ENCODE assay signal across 8 mouse cellular contexts in the genomic region with DNA sequence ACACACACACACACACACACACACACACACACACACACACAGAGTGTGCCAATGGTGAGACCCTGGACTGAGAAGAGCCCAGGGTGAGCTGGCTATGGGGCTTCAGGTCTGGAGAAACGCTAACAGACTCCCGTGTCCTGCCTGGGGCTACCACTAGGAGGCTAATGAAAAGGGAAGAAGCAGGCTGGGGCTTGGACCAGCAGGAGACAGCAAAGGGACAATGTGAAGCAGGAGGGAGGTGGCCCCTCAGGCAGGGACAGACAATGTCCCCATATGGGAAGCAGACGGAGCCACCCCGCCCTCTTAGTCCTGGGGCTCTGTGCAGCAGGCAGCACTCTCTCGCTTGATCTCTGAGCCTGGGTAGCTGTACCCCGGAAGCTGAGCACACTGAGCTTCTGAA.
DNase-seq lines count a peak whose midpoint lies in the region; ATAC-seq and TF ChIP-seq lines count a peak whose summit lies in the region.

No protein-coding gene starts in this region.

- peak; percentile 85 for TF ChIP-seq CTCF in heart, postnatal 0 days (IDR thresholded peaks at IDR 0.05; ENCODE audit: low read depth)
- TF ChIP-seq CTCF in bone marrow macrophage, adult 2 months (IDR thresholded peaks at IDR 0.05; ENCODE audit: low read depth, low read length) = peak; percentile 29; the same call in 1 of the 2 replicates
- TF ChIP-seq CTCF in kidney, postnatal 0 days (IDR thresholded peaks at IDR 0.05; ENCODE audit: low read depth) = peak; percentile 85
- peak; percentile 36; the same call in 1 of the 2 replicates for TF ChIP-seq CTCF in olfactory bulb, adult 2 months (IDR thresholded peaks at IDR 0.05; ENCODE audit: insufficient read depth, low read depth, low read length)

- no peak for TF ChIP-seq EP300 in heart, postnatal 0 days (IDR thresholded peaks at IDR 0.05; ENCODE audit: low read depth)

- H3K27ac ChIP-seq in heart, postnatal 0 days (ENCODE audit: low read depth) = no peak overlapping the region
- no peak overlapping the region for H3K27ac ChIP-seq in bone marrow macrophage, adult 2 months (ENCODE audit: insufficient read depth, low read depth, low read length)
- H3K27ac ChIP-seq in forebrain, embryonic 13.5 days = no peak overlapping the region
- H3K27ac ChIP-seq in kidney, postnatal 0 days = no peak overlapping the region
- no peak overlapping the region for H3K27ac ChIP-seq in olfactory bulb, adult 2 months (ENCODE audit: insufficient read depth, low read depth, low read length)

- no peak overlapping the region for H3K9ac ChIP-seq in heart, postnatal 0 days (replicated peaks; ENCODE audit: low read depth, low read length)
- no peak overlapping the region for H3K9ac ChIP-seq in forebrain, embryonic 13.5 days
- H3K9ac ChIP-seq in kidney, postnatal 0 days (ENCODE audit: low read depth, low read length) = no peak overlapping the region

- DNase-seq in heart, postnatal 0 days (ENCODE audit: low spot score) = peak; percentile 69
- no peak for DNase-seq in heart, postnatal 25 days (ENCODE audit: low spot score)
- peak; percentile 8 to 33 for DNase-seq in B cell, adult 2 months
- DNase-seq in kidney, postnatal 0 days (ENCODE audit: low spot score) = peak; percentile 89

- no peak for TF ChIP-seq POLR2A in bone marrow macrophage, adult 2 months (IDR thresholded peaks at IDR 0.05; ENCODE audit: borderline replicate concordance, low read depth, low read length)
- TF ChIP-seq POLR2A in olfactory bulb, adult 2 months (IDR thresholded peaks at IDR 0.05; ENCODE audit: insufficient read depth, low read depth, low read length) = no peak

- H3K4me3 ChIP-seq in heart, postnatal 0 days (ENCODE audit: low read depth, low read length) = no peak overlapping the region
- H3K4me3 ChIP-seq in bone marrow macrophage, adult 2 months (ENCODE audit: insufficient read depth, low read length) = no peak overlapping the region
- no peak overlapping the region for H3K4me3 ChIP-seq in forebrain, embryonic 13.5 days
- no peak overlapping the region for H3K4me3 ChIP-seq in kidney, postnatal 0 days (replicated peaks; ENCODE audit: low read depth, low read length)
- H3K4me3 ChIP-seq in olfactory bulb, adult 2 months (ENCODE audit: insufficient read depth, low read depth, low read length) = no peak overlapping the region

- intact Hi-C loops in heart, postnatal 25 days (cut with DNase I) = loop anchor here (5.0 kb wide), 1 partner anchor 97 kb away; no protein-coding TSS in a partner anchor

- no peaks in the 10 kb centered on the region for H3K4me1 ChIP-seq in heart, postnatal 0 days (ENCODE audit: control insufficient read depth, insufficient read depth)
- H3K4me1 ChIP-seq in bone marrow macrophage, adult 2 months (ENCODE audit: control insufficient read depth, insufficient read depth, low read length) = no peaks in the 10 kb centered on the region
- no peaks in the 10 kb centered on the region; the same call in 1 of the 2 replicates for H3K4me1 ChIP-seq in forebrain, embryonic 13.5 days
- 0 out of 2 replicates have a peak, but pooled peaks cover 5% of the 10 kb centered on the region for H3K4me1 ChIP-seq in kidney, postnatal 0 days (replicated peaks; ENCODE audit: insufficient read depth, low read length)
- H3K4me1 ChIP-seq in olfactory bulb, adult 2 months (ENCODE audit: control insufficient read depth, insufficient read depth, low read length) = peaks cover 3% of the 10 kb centered on the region; the same call in 1 of the 2 replicates

- no peaks in the 10 kb centered on the region for H3K36me3 ChIP-seq in heart, postnatal 0 days (replicated peaks; ENCODE audit: control insufficient read depth, insufficient read depth, low read length)
- H3K36me3 ChIP-seq in forebrain, embryonic 13.5 days (ENCODE audit: poor library complexity, severe bottlenecking) = no peaks in the 10 kb centered on the region
- no peaks in the 10 kb centered on the region for H3K36me3 ChIP-seq in kidney, postnatal 0 days (ENCODE audit: insufficient read depth, low read length)

- no peak overlapping the region for H3K4me2 ChIP-seq in heart, postnatal 0 days (ENCODE audit: low read depth, low read length)
- H3K4me2 ChIP-seq in forebrain, embryonic 13.5 days = no peak overlapping the region
- H3K4me2 ChIP-seq in kidney, postnatal 0 days (ENCODE audit: low read length) = no peak overlapping the region

- H3K9me3 ChIP-seq in heart, postnatal 0 days (replicated peaks; ENCODE audit: control insufficient read depth, low read length) = no peaks in the 10 kb centered on the region
- no peaks in the 10 kb centered on the region for H3K9me3 ChIP-seq in forebrain, embryonic 13.5 days (replicated peaks)
- H3K9me3 ChIP-seq in kidney, postnatal 0 days (replicated peaks; ENCODE audit: low read length) = no peaks in the 10 kb centered on the region

- H3K27me3 ChIP-seq in heart, postnatal 0 days (ENCODE audit: control insufficient read depth, insufficient read depth, low read length) = peaks cover 74% of the 10 kb centered on the region
- H3K27me3 ChIP-seq in forebrain, embryonic 13.5 days = peaks cover 81% of the 10 kb centered on the region
- no peaks in the 10 kb centered on the region; the same call in 1 of the 2 replicates for H3K27me3 ChIP-seq in kidney, postnatal 0 days (ENCODE audit: insufficient read depth, low read length)

- ATAC-seq in heart, postnatal 0 days (ENCODE audit: insufficient read depth, low read depth) = no peak
- peak; percentile 48; the same call in 1 of the 2 replicates for ATAC-seq in forebrain, embryonic 13.5 days
- ATAC-seq in kidney, postnatal 0 days (replicated peaks; ENCODE audit: low FRiP score, low read depth) = peak; percentile 67
- no peak for ATAC-seq in monocyte, adult 5-6 weeks (replicated peaks; ENCODE audit: insufficient number of reproducible peaks, low FRiP score, low TSS enrichment, poor library complexity, severe bottlenecking)

- WGBS in heart, postnatal 0 days = 6% methylated on average over 6 of the region's 6 CpGs
- WGBS in forebrain, embryonic 13.5 days = under 1% methylated on average over 6 of the region's 6 CpGs
- WGBS in kidney, postnatal 0 days = 3% methylated on average over 6 of the region's 6 CpGs
- 26% methylated on average over 6 of the region's 6 CpGs for whole genome bisulfite sequencing in olfactory bulb, adult 2 months

Comparison
In these comparisons a context has a peak if more than half of its experiments do, and no peak if none do; other contexts are left out.
1. ATAC-seq: peak in forebrain, embryonic 13.5 days (single experiment) and kidney, postnatal 0 days (single experiment); none in heart, postnatal 0 days (single experiment) and monocyte, adult 5-6 weeks (single experiment).
2. CTCF ChIP-seq: peak in every context shown above with its lines; median percentile 85 in heart, postnatal 0 days; 85 in kidney, postnatal 0 days; 36 in olfactory bulb, adult 2 months; 29 in bone marrow macrophage, adult 2 months.